Mouse (Mus musculus) retina, postnatal 7 days (tissue): ENCODE measurements at regions not wholly inside any gene's neighbourhood (a gene's known extent, or its start where the extent isn't known, plus 50 kb on each side); places are given as distances from the start of the nearest gene placed in this dataset.
"Not testable (repeated sequence)": the region's sequence is repeated elsewhere in the genome, so short reads cannot be mapped to it uniquely, and the experiment has no call there.

Experiments
- DNase-seq: peaks from one replicate; pipeline ENCODE4 v3.0.0-alpha.2; 2012; ENCODE audit warnings: low read depth, low spot score

DNA sequence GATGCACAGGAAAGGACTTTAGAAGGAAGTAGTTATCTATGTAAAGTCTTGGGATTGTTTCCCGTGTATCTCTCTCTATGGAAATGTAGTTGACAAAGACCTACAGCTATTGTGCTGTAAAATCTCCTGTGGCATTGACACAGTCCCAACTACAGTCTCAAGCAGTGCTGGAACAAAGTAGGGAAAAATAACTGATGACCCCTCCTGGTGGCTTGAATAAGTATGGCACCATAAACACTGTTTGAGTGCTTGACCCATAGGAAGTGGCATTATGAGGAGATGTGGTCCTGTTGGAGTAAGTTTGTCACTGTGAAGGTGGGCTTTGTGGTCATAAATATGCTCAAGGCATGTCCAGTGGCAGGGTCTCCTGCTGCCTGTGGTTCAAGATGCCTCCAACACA is 928.4 kb upstream of the Mms22l start:
- no peak for DNase-seq

GRCm38 (mm10) chr4:23573013-23573412 is 923.2 kb upstream of the Mms22l start:
- DNase-seq = no peak

GRCm38 (mm10) chr4:23587412-23587811 is 908.8 kb upstream of the Mms22l start:
- no peak for DNase-seq

- DNase-seq = no peak
These were observed 905.4 kb upstream of the Mms22l start for GRCm38 (mm10) chr4:23590883-23591282.

GRCm38 (mm10) chr4:23591593-23591992 is 904.7 kb upstream of the Mms22l start:
- DNase-seq = no peak

GRCm38 (mm10) chr4:23600070-23600469 is 896.2 kb upstream of the Mms22l start:
- no peak for DNase-seq

DNA sequence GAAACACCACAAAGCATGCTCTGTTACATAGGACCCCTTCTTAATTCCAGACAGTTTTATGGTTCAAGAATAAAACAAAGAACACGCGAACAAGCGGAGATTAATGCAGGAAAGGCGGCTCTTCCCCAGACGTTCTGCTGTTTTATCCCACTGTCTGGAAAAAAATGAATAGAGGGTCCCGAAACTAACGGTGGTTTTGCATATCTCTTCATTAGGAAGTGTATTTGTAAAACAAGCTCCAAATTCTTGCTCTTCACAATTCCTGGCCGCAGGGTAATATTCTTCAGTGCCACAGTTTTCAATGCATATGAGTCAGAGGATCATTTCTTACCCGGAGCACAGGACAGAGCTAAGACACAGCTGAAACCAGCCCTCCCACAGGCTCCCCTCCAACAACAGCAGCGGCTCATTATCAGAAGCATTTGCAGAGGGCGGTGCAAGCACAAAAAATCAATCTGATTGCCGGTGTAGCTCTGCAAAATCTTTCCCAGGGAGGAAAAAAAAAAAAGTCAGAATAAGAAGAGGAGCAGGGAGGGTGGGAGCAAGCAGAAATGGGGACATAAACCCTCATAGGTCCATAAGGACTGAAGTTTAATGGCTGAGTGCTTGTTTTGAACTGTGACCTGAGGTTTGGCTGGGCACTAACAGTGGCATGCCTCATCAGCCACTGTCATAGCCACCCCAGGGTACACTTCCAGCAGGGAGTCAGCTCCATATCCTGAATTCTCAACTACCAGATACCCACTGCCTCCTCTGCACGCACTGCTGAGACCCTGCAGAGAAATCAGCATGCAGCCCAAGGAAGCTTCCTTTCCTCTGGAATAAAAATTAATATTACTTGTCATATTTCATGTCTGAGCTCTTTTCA is 894.6 kb upstream of the Mms22l start:
- DNase-seq = no peak

- peak; percentile 5 for DNase-seq
These were observed 893.8 kb upstream of the Mms22l start for GRCm38 (mm10) chr4:23602294-23602932.

GRCm38 (mm10) chr4:23607348-23607747 is 888.9 kb upstream of the Mms22l start:
- no peak for DNase-seq

DNA sequence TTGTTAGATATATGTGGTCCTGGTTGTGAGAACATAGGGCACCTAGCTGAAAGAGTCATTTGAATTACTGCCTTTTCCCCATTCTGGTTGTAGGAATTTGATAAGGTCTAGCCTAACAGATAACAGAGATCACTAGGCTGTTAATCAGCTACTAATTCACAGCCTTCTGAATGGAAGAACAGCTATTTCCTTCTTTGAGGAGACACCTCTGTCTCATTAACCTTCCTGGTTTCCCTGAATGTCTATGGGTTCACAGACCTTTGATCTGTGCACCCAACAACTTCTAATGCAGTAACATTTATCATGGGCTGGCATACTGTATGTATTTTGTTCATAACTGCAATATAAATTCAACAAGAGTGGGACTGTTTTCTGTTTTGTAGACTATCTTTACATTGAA is 875.0 kb upstream of the Mms22l start:
- no peak for DNase-seq

GRCm38 (mm10) chr4:23622231-23622630 is 874.0 kb upstream of the Mms22l start:
- DNase-seq = no peak

- DNase-seq = no peak
These were observed 859.9 kb upstream of the Mms22l start for GRCm38 (mm10) chr4:23636231-23636928.

DNA sequence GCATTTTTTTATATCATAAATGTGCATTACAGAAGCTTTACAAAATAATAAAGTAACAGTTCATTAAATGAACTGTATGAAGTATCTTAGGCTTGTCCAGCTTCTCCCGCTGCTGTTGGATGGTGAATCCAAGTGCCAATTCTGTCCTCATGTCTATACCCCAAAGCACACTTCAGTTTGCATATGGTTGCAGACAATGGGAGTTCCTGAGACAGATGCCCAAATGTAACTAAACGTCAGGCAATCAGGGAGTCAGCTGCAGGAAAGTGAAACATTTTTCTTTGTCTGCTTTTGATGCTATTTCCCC is 859.4 kb upstream of the Mms22l start:
- no peak for DNase-seq

GRCm38 (mm10) chr4:23656671-23657070 is 839.6 kb upstream of the Mms22l start:
- not testable (repeated sequence) for DNase-seq

DNA sequence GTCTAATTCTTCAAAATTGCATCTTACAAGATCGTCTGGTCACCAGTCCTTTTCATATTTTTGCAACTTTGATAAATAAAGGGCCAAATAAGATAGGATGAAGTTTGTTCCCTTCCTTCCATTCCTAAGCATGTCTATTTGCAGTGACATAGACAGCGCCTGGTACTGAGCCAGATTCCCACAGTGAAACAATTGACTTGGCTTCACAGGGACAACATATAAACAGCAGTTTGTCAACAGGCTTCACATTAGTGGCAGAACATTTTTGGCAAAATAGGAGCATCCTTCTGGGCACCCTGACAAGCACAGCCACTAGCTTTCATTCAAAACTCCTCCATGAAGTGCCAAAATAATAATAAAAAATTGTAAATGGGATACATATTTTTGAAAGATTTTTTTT is 827.4 kb upstream of the Mms22l start:
- no peak for DNase-seq

DNA sequence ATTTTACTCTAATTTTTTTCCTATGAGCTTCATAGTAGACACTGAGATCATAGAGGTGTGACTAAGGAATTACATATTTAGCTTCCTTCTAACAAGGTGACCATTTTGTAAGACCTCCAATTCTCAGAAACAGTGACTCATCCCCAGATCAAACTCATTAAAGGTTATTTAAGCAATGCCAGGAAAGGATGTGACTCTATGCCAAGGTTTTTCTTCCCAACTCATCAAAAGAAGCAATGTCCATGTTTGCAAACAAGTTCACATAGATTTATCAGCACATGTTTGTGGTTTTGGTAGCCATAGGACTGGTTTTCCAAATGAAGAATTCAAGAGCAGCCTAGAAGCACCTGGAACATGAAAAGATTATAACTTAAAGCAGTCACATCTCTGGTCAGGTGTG is 792.6 kb upstream of the Mms22l start:
- DNase-seq = no peak

- DNase-seq = no peak
These were observed 785.5 kb upstream of the Mms22l start for GRCm38 (mm10) chr4:23710716-23711115.

- DNase-seq = no peak
These were observed 782.4 kb upstream of the Mms22l start for GRCm38 (mm10) chr4:23713781-23714415.

- no peak for DNase-seq
These were observed 768.4 kb upstream of the Mms22l start for GRCm38 (mm10) chr4:23727846-23728245.

DNA sequence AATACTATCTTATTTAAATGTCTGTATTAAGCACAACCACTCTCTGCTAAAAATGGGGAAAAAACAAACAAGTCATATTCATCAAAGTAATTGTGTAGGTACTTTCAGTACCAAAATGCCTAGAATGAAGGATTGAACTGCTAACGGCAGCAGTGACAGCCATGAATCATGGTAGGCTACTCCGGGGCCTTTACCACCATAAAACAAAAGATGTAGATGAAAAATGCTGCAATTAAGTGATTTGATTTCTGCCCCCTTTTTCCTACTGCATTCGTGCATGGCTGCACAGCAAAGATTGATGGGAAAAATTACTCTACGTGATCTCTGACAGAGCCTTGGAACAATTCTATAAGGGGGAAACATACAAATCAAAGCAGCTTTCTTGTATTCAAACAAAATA is 763.8 kb upstream of the Mms22l start:
- no peak for DNase-seq

DNA sequence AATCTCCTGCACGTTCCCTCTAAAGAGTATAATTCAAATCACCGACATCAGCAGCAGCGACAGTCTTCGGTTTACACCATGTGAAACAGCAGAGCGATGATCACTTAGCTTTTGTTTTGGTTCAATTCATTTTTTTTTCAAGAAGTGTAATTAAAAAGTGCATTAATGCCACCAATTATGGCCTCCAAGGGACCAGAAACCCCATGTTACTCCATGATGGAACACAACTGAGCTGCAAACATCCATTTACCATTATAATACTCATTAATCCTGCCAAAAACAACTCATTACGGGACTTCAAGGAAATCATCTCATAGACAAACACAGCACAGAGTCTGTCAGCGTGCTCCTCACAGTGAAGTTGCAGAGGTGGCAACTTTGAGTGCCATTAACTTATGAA is 752.2 kb upstream of the Mms22l start:
- DNase-seq = no peak

DNA sequence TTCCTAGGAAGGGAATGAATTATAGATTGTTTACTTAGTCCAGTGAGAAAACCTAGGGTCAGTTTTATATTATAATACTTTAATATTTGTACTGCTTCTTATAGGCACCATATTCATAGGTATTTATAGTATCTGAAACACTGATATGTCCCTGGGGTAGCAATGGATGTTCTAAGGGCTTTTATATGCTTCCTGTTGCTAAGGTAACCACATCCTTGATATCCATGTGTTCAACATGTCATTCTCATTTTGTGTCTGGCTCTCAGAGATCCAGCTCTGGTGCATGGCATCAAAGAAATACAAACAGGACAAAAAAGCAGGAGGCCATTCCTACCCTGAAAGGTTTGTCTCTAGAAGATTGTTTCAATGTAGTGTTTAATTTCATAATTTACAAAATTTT is 738.2 kb upstream of the Mms22l start:
- DNase-seq = no peak
